Mouse (Mus musculus) T-helper 17 cell (primary cell): ENCODE measurements at regions not wholly inside any gene's neighbourhood (a gene's known extent, or its start where the extent isn't known, plus 50 kb on each side); places are given as distances from the start of the nearest gene placed in this dataset.

Experiments used
- in situ Hi-C, 2 experiments: fragments of 300-600 bp; cut with MboI, MseI; formaldehyde crosslinking; loops; 1 replicate in 1 of 2; 2 replicates in 1 of 2; pipeline ENCODE4 v1.15.1; 2025; ENCODE audit warnings: high pct_unique_total_duplicates in 2 of 2

DNA sequence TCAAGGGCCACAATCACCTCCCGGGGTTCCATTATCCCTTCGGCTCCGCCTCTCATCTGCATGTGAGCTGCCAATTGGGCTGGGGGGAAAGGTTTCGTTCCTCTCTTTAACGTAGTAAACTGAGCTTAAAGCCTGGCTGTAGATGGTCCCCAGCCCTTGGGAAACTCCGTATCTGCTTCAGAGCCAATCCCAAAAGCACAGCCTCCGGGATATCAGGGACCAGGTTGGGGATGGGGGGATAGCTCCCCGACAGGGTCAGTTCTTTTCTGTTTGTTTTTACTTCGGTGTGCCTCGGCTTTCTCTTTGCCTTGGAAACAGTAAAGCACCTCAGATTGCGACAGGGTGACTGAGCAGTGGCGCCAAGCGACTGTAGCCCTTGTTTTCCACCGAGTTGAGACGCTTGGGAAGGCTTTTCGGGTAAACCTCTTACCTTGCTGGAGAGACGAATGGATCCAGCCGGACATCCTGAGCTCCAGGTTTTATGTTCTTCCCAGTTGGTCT lies 64.5 kb downstream of the Tfap2c start:
- in situ Hi-C loops: no loop called here

DNA sequence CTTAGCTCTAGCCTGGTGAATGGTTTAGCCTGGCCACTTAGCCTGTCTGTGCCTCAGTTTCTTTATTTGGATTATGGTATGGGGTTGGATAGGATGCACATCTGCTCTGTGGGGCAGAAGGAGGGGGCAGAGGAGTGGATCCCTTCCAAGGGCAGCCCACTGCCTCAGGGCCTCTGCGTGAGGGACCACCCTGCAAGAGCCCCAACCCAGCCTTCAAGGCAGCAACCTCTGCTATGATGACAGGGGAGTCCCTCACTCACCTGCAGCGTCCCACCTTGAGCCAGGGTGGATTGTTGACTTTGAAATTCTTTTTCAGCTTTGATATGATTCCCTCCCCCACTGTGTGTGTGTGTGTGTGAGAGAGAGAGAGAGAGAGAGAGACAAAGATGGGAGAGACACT lies 65.8 kb downstream of the Tfap2c start:
- in situ Hi-C loops: no loop called here

DNA sequence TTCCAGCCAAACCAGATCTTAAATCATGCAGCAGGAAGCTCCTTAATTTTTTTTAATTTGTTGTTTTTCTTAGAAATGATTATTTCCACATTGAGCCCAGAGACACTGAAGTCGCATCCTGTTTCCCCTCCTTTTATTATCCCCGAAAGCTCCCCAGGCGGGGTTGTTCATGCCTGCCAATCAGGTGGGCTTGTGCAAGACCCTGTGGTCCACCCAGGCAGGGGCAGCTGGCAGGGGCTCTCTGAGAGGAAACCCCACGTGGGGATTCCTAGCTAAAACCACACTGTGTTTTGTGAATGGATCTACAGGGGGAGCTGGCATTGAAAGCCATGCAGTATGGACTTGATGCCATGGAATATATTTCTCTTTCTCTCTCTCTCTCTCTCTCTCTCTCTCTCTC lies 66.2 kb downstream of the Tfap2c start:
- in situ Hi-C loops: no loop called here

DNA sequence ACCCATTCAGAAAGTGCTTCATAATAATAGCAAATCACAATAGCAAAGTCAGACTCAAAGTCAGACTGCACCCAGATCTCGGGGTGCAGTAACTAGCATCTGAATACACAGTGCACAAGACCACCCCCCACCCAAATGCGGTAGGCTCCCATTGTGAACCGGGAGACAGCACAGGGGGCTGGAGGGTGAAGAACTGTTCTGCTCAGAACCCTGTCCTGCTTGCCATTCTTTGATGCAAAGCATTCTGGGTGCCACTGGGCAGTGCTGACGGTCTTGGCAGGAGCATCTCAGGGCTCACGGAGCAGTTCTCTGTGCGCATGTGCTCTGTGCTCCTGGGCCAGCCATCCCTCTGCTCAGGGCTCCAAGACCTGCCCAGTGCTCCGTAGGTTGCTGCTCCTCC lies 69.8 kb downstream of the Tfap2c start:
- in situ Hi-C loops: no loop called here

DNA sequence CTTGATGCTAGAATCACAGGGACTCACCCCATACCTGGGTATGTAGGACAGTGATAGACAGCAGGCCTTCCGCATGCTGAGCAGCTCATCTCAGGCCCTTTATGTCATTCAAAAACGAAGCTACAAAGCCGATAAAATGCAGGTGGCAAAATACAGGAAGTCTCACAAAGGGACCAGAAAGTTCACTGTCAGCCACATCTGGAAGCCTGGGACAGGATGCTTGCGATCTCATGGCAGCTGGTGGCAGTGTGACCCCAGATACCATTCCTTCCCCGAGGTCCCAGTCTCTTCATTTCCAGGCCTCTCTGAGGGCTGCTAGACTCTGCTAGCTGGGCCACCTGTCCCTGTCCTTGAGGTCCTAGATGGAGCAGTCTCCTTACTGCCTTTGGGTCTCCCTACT lies 70.6 kb downstream of the Tfap2c start:
- in situ Hi-C loops: no loop called here

DNA sequence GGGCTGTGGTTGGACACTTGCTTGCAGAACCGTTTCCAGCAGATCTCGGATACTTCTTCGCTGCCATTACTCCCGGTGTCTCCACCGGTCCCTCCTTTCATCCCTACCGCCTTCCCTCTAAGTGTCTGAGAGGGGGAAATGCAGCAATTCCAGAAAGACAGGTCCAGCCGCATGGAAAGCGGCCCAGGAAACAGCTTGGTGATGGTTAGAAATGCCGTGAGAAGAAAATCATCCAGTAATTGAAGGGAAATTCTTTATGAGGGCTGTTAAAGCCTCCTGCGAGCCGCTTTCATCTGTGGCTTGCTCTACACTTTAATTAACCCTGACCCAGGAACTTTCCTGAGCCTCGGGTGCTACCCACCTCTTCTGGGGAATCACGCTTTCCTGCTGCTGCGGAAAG lies 74.3 kb downstream of the Tfap2c start:
- in situ Hi-C loops: no loop called here

DNA sequence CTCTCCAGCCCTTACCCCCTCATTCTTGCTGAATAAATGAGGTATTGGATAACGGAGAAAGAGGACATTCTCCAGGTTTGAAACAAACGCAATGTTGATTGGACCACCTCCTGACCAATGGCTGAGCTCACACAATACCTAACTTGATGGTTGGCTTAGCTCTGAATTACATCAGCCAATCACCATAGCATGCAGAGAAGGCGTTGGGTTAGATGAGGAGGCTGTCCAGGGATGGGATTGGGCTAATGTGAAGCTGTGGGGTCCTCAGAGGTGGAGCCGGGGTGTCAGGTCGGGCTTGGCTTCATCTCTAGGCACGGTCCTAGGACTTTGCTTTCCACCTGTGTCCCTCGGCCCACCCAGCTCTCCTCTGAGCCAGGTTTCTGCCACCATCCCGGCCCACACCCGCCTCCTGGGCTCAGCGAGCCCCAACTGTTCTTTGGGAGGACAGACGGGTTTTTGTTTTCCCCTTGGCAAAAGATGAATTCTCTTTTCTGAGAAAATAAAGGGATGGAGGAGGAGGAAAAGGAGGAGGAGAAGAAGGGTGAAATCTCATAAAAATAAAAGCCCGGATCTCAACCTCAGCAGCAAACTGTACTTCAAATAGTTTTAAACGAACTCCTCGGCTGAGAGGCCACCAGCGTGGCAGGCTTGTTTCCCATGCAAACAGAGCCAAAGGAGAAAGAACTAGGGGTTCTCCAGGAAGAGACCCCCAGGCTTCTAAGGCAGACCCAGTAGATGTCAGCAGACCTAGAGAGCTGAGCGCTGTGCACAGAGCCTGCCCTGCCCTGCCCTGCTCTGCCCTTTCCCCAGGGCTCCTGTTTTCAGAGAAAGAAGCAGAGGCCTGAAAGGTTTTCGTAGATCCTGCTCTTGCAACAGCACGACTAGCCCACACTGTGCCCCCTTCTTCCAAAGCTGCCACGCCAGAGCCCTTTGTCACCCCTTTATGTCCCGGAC lies 78.2 kb downstream of the Tfap2c start:
- in situ Hi-C loops: no loop called here

DNA sequence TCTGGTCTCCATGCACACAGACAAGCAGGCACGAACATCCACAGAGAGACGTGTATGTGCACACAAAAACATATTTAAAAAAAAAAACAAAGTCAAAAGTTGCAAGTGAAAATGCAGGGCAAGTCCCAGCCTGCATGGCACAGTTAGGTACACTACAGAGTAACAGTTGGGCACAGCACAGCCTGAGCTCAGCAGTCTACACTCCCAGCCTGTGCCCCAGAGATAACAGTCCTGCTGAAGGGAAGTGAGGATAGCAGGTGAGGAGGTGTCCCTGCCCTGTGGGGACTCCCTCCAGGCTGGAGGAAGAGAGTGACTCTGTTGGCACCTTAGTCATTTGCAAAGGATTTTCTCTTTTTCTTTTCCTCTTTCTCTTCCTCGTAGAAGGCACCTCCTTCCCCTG lies 80.9 kb downstream of the Tfap2c start:
- in situ Hi-C loops: no loop called here

DNA sequence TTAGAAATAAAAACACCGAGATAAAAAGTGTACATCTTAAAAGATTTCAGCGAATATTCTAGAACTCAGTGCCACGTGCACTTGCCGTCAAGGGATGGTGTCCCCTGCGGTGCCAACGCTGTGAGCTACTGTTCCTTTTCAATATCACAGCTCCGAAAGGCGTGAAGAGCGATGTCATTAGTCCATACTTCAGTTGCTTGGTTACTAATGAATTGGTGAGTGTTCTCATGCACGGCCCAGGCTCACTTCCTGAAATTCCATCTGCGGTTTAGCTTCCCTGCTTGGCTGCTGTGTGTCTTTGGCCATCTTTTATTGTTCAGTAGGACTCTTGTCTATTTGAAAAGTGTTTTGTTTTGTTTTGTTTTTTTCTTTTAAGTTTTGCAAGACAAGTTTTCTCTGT lies 93.2 kb downstream of the Tfap2c start:
- in situ Hi-C loops: no loop called here

DNA sequence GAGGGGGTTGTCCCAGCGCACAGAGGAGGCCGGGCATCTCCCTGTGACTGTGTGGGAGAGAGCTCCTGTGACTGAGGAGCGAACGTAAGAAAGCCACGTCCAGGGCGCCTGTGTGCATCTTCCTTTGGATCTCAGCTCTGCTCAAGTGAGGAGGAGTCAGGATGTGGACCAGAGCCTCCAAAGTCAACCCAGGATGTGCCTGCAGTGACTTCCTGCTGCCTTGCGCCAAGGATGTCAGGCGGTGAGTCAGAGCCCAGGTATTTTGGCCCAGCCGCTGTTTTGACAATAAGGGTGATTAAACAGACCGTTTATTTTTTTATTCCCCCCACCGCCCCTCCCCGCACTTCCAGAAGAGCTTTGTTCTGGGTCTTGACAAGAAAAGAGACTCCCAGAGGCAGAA lies 94.5 kb downstream of the Tfap2c start:
- in situ Hi-C loops: no loop called here

DNA sequence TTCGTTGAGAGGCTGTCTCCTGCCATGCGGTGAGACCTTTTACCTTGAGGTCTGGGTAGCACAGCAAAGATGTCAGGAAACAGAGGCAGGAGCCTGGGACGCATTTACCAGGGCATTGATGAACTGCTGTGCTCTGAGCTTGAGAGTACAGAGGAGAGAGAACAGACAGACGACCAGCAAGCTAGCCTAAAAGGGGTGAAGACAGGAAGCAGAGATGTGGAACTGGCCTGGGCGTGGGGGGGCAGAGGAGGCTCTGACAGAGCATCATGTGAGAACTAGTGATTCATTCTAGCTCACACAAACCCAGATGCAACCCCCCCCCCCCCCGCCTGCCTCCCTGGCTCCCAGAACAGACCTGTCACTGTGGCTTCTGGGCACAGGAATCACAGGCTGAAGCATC lies 95.1 kb downstream of the Tfap2c start:
- in situ Hi-C loops: no loop called here

DNA sequence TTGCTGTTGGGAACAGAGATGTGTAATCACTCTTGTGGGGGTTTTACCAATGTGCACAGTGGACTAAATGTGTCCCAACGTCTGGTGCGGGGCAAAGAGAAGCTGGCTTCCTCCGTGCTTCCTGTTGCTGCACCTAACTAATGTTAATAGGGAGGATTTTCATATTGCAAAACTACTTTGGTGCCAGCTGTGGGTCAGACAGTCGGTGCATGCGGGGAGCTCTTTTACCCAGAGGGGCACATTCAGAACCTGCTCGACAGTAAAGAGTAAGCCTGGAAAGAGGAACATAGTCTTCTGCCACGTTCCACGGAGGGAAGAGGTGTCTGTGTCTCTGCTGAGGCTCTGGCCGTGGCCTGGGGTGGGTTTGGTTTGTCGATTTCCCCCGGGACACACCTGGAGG lies 98.7 kb downstream of the Tfap2c start:
- in situ Hi-C loops: no loop called here

DNA sequence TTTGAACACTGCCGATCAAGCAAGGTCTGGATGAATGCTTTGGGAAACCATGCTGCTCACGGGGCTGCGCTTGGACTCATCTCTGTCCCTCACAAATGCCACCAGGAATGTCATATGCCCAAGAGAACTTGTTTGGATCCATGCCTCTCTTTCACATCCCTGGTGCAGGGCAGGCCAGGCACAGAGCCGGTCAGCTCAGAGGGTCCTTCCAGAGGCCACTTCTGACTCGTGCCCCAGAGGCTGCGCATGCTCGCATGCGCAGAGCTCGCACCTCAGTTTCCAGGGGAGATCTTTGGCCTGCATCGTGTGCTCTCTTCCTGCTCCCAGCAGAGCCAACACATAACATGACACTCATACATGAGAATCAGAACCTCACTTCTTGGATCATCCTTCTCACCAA lies 111.1 kb downstream of the Tfap2c start:
- in situ Hi-C loops: no loop called here

DNA sequence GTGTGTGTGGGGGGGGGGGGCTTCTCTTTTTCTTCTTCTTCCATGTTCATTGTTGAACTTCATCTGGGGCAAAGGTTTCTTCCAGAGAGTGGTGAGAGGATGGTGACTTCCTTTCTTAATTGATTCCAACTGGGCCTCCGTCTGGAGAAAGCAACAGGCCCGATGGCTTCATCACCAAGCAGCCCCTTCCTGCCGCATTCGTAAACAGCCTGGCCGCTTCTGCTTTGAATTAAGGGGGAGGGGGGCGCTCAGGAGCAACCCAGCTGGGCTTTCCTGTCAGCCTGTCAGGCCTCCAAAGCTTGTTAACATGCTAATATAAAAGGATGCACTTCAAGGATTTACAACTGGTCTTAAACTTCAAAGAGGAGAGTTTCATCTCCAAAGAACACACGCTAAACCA lies 111.5 kb downstream of the Tfap2c start:
- in situ Hi-C loops: no loop called here

DNA sequence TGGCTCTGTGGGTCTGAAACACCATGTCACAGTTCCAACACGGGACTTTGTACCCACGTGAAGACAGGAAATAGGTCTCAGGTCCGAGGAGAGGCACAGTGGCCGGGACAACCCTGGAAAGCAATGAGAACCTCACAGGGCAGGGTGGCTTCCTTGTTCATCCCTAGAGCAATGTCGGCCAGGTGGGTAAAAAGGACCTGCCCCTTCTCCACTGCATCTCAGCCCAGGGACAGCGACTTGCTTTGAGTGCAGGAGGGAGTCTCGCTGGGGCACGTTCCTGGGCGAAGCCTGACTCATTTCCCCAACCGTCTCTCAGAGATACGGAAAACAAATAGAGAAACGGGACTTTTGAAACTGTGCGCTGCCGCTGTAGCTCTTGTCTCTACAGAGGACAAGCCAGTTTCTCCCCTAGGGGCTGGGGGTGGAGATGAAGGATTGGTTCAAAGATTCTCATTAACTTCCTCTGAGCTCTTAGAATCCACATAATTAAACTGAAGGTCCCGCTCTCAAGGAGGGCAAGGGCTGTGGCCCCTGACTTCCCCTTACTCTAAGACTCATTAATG lies 112.1 kb downstream of the Tfap2c start:
- in situ Hi-C loops: no loop called here

DNA sequence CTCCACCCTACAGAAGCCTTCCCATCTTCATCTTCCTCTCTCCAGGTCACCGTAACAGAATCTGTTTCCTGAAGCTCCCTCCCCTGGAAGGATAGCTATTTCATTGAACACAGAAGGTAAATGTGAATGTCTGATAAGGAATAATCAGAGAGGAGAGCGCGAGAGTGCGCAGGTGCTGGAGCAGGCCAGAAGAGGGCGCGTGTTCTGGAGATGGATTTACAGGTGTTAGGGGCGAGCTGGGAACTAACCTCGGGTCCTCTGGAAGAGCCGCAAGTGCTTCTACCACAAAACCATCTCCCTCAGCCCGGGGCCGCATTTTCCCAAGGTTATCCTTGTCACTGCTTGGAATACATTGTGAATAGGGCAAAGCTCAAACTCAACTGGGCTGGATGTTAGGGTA lies 112.8 kb downstream of the Tfap2c start:
- in situ Hi-C loops: no loop called here

DNA sequence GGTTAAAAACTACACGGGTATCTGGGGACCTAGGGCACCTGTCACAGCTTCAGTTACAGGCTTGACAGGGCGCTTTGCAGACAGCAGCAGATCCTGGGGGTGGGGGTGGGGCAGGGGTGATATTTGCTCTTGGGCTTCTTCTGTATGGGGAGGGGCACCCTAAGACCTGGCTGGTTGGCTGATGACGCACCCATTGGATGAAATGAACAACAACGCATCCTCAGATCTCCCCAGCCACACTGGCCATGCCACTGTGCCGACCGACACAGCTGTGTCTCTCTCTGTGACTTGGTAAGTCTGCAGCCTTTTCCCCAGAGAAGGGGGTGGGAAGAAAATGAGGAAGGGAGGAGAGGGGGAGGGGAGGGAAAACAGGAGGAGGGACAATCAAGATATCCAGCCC lies 114.3 kb downstream of the Tfap2c start:
- in situ Hi-C loops: no loop called here

DNA sequence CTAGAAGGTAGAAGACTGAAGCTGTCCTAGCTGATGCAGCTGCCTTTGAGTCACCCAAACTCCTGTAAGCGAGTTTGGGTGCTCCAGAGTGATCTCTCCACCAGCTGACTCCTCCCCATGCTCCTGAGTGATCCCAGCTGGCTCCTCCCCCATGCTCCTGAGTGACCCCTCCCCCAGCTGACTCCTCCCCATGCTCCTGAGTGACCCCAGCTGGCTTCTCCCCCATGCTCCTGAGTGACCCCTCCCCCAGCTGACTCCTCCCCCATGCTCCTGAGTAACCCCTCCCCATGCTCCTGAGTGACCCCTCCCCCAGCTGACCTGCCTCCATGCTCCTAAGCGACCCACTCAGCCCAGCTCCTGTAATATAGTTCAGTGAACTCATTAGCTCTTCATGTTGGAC lies 123.7 kb downstream of the Tfap2c start:
- in situ Hi-C loops: no loop called here

DNA sequence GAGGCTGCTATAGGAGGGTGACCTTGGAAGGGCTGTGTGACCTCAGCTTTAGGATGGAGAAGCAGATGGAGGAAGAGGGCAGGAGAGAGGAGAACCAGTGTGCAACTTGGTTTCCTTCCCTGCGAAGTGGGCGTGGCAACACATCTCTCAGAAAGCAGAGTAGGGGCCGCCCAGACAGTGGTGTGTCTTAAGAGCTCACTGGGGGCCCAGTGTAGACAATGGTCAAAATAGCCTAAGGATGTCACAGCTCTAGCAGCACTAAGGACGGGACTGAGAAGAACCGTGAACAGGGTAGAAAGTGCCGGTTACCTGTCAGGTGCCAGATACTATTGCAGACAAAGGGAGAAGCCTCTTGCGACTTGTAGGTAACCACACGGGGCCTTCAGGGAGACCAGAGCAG lies 125.2 kb downstream of the Tfap2c start:
- in situ Hi-C loops: no loop called here

DNA sequence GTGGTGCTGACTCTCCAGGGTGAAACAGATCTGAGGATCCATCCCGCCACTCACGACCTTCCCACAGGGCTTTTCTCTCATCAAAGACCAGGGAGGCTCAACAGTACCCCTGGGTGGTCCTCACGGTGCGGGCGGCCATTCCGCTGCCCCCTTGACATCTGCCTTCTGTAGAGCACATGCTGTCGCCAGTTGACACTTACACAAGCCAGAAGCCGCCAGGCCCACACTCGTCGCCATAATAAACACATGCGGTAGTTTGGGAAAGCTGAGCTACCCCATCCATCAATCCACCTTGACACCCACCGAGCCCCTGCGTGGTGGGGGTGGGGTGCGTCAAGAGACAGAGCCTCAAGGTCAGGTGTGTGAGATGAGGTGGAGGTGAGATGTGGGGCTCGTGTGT lies 125.7 kb downstream of the Tfap2c start:
- in situ Hi-C loops: no loop called here

DNA sequence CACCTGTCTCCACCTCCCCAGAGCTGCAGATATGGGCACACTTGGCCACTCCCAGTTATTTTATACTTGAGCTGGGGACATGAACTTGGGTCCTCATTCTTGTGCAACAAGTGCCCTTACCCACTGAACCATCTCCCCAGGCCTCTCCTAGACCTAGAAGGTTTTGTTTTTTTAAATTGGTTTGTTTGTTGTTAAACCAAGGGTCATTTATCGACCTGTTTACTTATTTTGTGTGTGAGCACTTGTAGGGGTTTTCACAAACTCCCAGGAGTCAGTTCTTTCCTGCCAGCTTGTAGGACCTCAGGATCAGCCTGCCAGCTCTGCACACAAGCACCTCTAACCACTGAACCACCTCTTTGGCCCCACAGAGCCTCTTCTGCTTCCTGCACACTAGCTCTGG lies 140.8 kb downstream of the Tfap2c start:
- in situ Hi-C loops: no loop called here

DNA sequence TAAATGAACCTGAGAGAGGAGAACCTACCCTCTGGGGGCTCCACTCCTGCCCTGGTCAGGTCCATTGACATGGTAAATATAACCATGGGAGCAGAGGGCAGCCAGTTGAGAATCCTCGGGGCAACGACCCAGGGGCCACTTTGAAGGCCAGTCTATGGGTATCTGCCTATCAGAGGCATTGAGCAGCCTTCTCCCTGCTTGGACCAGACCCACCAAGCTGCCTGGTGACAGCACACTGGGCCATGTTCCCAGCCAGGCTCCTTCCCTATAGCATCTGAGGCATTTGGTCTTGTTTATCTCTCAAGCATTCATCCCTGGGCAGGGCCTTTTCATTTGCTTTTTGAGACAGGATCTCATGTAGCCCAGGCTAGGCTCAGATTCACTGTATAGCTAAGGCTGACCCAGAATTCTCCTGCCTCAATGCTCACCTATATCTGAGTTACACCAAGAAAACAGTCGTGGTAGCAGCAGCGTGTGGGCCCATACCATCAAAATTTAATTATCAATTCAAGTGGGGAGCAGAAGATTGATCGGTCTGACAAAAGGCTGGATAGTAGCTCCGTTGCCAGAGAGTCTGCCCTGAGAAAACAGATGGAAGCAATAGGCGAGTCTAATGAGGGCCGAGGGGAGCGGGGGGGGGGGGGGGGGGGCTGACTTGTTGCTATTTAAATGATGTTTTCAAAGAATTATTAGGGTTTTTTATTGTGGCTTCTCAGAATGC lies 141.7 kb downstream of the Tfap2c start:
- in situ Hi-C loops: no loop called here

DNA sequence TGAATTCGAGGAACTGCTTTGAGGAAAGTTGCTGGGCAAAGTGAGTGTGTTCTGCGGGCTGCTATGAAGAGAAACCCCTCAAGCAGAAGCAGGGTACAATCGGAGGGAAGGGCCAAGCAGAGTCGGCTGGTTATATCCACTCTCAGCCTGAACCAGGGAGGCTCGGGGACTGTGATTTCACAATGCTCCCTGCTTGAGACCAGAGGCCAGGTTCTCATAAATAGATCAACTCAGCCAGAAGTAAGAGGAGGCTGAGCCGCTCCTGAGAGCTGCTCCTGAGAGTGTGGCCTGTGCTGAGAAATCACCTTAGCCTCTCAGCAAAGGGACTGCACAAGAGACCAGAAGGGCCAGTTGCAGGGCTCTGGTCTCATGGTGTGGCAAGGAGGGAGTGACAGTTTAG lies 149.6 kb downstream of the Tfap2c start:
- in situ Hi-C loops: no loop called here
